Mouse (Mus musculus) adrenal gland, postnatal 25 days (tissue): ENCODE measurements around the gene Daxx. TPM values are rescaled to one million over a fixed set of nuclear protein-coding genes. Genes with fewer than 3 reads are reported as not detected.
"Not testable (repeated sequence)": the region's sequence is repeated elsewhere in the genome, so short reads cannot be mapped to it uniquely, and the experiment has no call there.

Experiments used
- DNase-seq: peaks from one replicate; pipeline ENCODE4 v3.0.0; 2021; ENCODE audit warnings: mixed read lengths
- total RNA-seq: library from RNA; stranded (reverse); gene quantifications from 2 replicates; pipeline ENCODE4 v1.2.3, GENCODE M21; 2021

Daxx gene
- total RNA-seq, 1 experiment from 2014 or later, result 35.2 TPM

GRCm38 (mm10) chr17:33947430-33948089 is 38.3 kb downstream of the Daxx start:
- no peak for DNase-seq

GRCm38 (mm10) chr17:33948090-33948904 is 39.1 kb downstream of the Daxx start:
- no peak for DNase-seq

- DNase-seq, result no peak
Measured at GRCm38 (mm10) chr17:33948905-33949537, 39.8 kb downstream of the Daxx start.

- no peak for DNase-seq
Measured at GRCm38 (mm10) chr17:33950131-33950625, 41.0 kb downstream of the Daxx start.

GRCm38 (mm10) chr17:33951021-33951946 is 42.1 kb downstream of the Daxx start, which contains the start of gene B3galt4:
Gene B3galt4 (minus strand): TSS chr17:33951488.
- DNase-seq, result peak; percentile 83

- not testable (repeated sequence) for DNase-seq
Measured at GRCm38 (mm10) chr17:33952015-33952414, 42.8 kb downstream of the Daxx start.

- DNase-seq, result no peak
Measured at GRCm38 (mm10) chr17:33952879-33953278, 43.7 kb downstream of the Daxx start.

- DNase-seq, result no peak
Measured at GRCm38 (mm10) chr17:33953310-33953709, 44.1 kb downstream of the Daxx start.

- DNase-seq, result no peak
Measured at GRCm38 (mm10) chr17:33953961-33954565, 44.8 kb downstream of the Daxx start.

- DNase-seq, result peak; percentile 50
Measured at GRCm38 (mm10) chr17:33954646-33955554, 45.7 kb downstream of the Daxx start.

GRCm38 (mm10) chr17:33955555-33956214 is 46.5 kb downstream of the Daxx start, which contains the start of the genes Vps52 and Rps18:
Gene Vps52 (plus strand): TSS chr17:33955812.
Gene Rps18 (minus strand): TSS chr17:33956001.
- peak; percentile 83 for DNase-seq

- DNase-seq, result no peak
Measured at GRCm38 (mm10) chr17:33956336-33956735, 47.1 kb downstream of the Daxx start.

GRCm38 (mm10) chr17:33957493-33957892 is 48.3 kb downstream of the Daxx start:
- DNase-seq, result no peak

GRCm38 (mm10) chr17:33958451-33958850 is 49.2 kb downstream of the Daxx start:
- no peak for DNase-seq

GRCm38 (mm10) chr17:33959135-33959534 is 49.9 kb downstream of the Daxx start:
- DNase-seq, result no peak

- no peak for DNase-seq
Measured at GRCm38 (mm10) chr17:33959948-33960347, 50.7 kb downstream of the Daxx start.

- no peak for DNase-seq
Measured at GRCm38 (mm10) chr17:33962876-33963275, 53.7 kb downstream of the Daxx start.
